Mouse (Mus musculus) heart, embryonic 14.5 days (tissue): ENCODE data around the gene Sall1. TPM values are rescaled to one million over a fixed set of nuclear protein-coding genes. Genes with fewer than 3 reads are reported as not detected.

Experiments used
- ATAC-seq: fragments of 200-750 bp; cut with Nextera tagmentation; 2 replicates; pipeline ENCODE4 v1.8.0; 2017; ENCODE audit warnings: low read depth, moderate TSS enrichment; ENCODE audit not compliant: insufficient number of reproducible peaks, insufficient read depth, low FRiP score
- H3K27ac ChIP-seq, 2 experiments: fragments of 200-500 bp in 1 of 2; fragments of 300-500 bp in 1 of 2; sonication (generic) in 1 of 2; replicated peaks in 1 of 2; 2 replicates each; pipeline ENCODE4 v1.5.1; 2012 to 2014; ENCODE audit warnings: low read depth in 2 of 2, low read length in 2 of 2, control low read depth in 1 of 2, mild to moderate bottlenecking in 1 of 2, mixed read lengths in 1 of 2; ENCODE audit not compliant: control insufficient read depth in 1 of 2, insufficient read depth in 1 of 2
- H3K27me3 ChIP-seq: fragments of 300-500 bp; sonication (generic); 2 replicates; pipeline ENCODE4 v1.6.1; 2014; ENCODE audit warnings: mild to moderate bottlenecking, low read length, control low read depth; ENCODE audit not compliant: control insufficient read depth, insufficient read depth
- H3K36me3 ChIP-seq: fragments of 300-500 bp; sonication (generic); 2 replicates; pipeline ENCODE4 v1.6.1; 2014; ENCODE audit warnings: mild to moderate bottlenecking, control low read depth, low read length, mixed read lengths; ENCODE audit not compliant: control insufficient read depth, insufficient read depth
- H3K4me1 ChIP-seq, 2 experiments: fragments of 200-500 bp in 1 of 2; fragments of 300-500 bp in 1 of 2; sonication (generic) in 1 of 2; 2 replicates each; pipeline ENCODE4 v1.6.1; 2012 to 2014; ENCODE audit warnings: low read length in 2 of 2, control low read depth in 1 of 2, mixed read lengths in 1 of 2; ENCODE audit not compliant: control insufficient read depth in 2 of 2, insufficient read depth in 2 of 2
- H3K4me2 ChIP-seq: fragments of 300-500 bp; sonication (generic); 2 replicates; pipeline ENCODE4 v1.6.1; 2014; ENCODE audit warnings: mild to moderate bottlenecking, low read length
- H3K4me3 ChIP-seq, 2 experiments: fragments of 200-500 bp in 1 of 2; fragments of 300-500 bp in 1 of 2; sonication (generic) in 1 of 2; 2 replicates each; pipeline ENCODE4 v1.5.1; 2012 to 2014; ENCODE audit warnings: low read length in 2 of 2, mild to moderate bottlenecking in 2 of 2, control low read depth in 1 of 2, low read depth in 1 of 2, moderate library complexity in 1 of 2; ENCODE audit not compliant: control insufficient read depth in 1 of 2, insufficient read depth in 1 of 2
- H3K9ac ChIP-seq: fragments of 300-500 bp; sonication (generic); 2 replicates; pipeline ENCODE4 v1.6.1; 2014; ENCODE audit warnings: mild to moderate bottlenecking, low read length
- H3K9me3 ChIP-seq: fragments of 300-500 bp; sonication (generic); 2 replicates; pipeline ENCODE4 v1.6.1; 2016; ENCODE audit warnings: low read length, control low read depth; ENCODE audit not compliant: control insufficient read depth
- WGBS: fragments of 180-500 bp; shearing (Covaris S2); extraction: QIAGEN DNeasy Blood & Tissue Kit; methylation state at CpG from one replicate; pipeline ENCODE4 v1.1.7; 2014; 5-methylcytosine and 5-hydroxymethylcytosine counted together
- polyA plus RNA-seq: library from polyadenylated mRNA; unstranded; fragments of >200 nt; fragmentation: Nextera tagmentation; extraction: Ambion mirVana; gene quantifications from 2 replicates; pipeline ENCODE4 v1.2.1, GENCODE M21; 2014

The Sall1 gene
- polyA plus RNA-seq, 1 experiment from 2014 or later = 4.7 TPM

DNA sequence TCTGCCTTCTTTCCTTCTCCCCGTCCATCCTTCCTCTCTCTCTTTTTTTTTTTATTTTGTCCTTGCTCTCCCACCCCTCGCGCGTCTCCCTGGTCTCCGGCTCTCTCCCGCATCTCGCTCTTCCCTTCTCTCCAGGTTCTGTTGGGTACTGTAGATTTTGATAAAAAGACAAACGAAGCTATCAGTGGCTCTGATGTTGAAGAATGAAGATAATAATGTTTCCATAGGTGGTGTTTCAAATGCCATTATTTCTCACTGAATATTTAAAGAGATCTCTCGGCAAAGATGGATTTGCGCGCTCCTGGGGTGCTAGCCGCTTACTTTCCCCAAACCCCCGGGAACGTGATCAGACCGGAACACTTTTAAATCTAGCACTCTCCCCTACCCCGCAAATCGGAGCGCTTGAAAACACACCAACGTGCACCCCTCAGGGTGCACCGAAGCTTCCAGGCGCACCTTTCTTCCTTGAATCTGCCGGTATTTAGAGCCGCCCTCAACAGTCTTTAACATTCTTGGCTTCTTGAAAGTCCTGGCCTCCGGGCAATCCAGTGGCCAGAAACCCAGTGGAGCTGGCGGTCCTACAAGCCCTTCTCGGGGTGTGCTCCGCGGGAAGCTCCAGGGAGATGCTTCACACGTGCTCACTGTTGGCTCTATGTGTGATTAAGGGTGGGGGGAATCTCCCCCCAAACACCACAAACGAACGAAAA, 702 bp upstream of the Sall1 start:
- H3K27ac ChIP-seq = peak overlapping the region in 1 of 2 experiments; percentile 89; a peak in 1 of 4 replicates
- H3K27me3 ChIP-seq = peaks cover 62% of the 10 kb centered on the region
- ATAC-seq = no peak
- peak overlapping the region; percentile 74 to 93 for H3K4me3 ChIP-seq
- H3K9ac ChIP-seq = peak overlapping the region; percentile 86
- peak overlapping the region; percentile 97 for H3K4me2 ChIP-seq
- WGBS = 1% methylated on average over 31 of the region's 31 CpGs
- no peaks in the 10 kb centered on the region for H3K36me3 ChIP-seq
- no peaks in the 10 kb centered on the region for H3K9me3 ChIP-seq
- peaks cover 6 to 9% of the 10 kb centered on the region in 2 experiments for H3K4me1 ChIP-seq

GRCm38 (mm10) chr8:89043371-89043841, 556 bp downstream of the Sall1 start:
- Histone ChIP-seq H3K27ac (peak overlapping the region; percentile 60 to 89; a peak in 3 of 4 replicates), H3K4me1 (peaks cover 6 to 9% of the 10 kb centered on the region in 2 experiments), H3K9ac (peak overlapping the region; percentile 86), H3K36me3 (no peaks in the 10 kb centered on the region), H3K9me3 (no peaks in the 10 kb centered on the region), H3K4me2 (peak overlapping the region; percentile 97), H3K27me3 (peaks cover 51% of the 10 kb centered on the region), H3K4me3 (peak overlapping the region; percentile 74 to 93)
- WGBS = 0% methylated on average over 27 of the region's 32 CpGs
- ATAC-seq = peak; percentile 75

- WGBS = under 1% methylated on average over 71 of the region's 80 CpGs
- H3K4me3 ChIP-seq = peak overlapping the region; percentile 74 to 93
- H3K9me3 ChIP-seq = no peaks in the 10 kb centered on the region
- peaks cover 6 to 9% of the 10 kb centered on the region in 2 experiments for H3K4me1 ChIP-seq
- H3K9ac ChIP-seq = peak overlapping the region; percentile 86
- peak; percentile 65 for ATAC-seq
- H3K36me3 ChIP-seq = no peaks in the 10 kb centered on the region
- peaks cover 45% of the 10 kb centered on the region for H3K27me3 ChIP-seq
- peak overlapping the region; percentile 60 to 89; a peak in 3 of 4 replicates for H3K27ac ChIP-seq
- peak overlapping the region; percentile 97 for H3K4me2 ChIP-seq
These were observed 1.2 kb downstream of the Sall1 start for GRCm38 (mm10) chr8:89042560-89043370.

DNA sequence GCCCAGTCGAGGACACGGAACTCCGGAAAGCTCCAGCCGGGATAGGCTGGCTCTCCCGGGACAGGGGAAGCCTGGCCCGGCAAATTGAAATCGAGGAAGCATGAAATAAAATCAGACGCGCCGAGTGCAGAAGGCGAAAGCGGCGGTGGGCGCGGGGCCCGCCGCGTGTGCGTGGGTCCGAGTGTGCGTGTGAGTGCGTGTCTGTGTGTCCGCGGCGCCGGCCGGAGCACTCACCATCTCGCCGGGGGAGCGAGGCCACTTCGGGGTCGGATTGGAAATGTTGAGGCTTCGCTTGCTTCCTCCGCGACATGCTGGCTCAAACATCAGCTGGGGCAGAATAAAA, 1.9 kb downstream of the Sall1 start:
- Histone ChIP-seq H3K9ac (peak overlapping the region; percentile 86), H3K4me3 (peak overlapping the region; percentile 74 to 93), H3K27me3 (peaks cover 39% of the 10 kb centered on the region), H3K4me2 (peak overlapping the region; percentile 97), H3K36me3 (no peaks in the 10 kb centered on the region), H3K9me3 (no peaks in the 10 kb centered on the region), H3K4me1 (peaks cover 6 to 12% of the 10 kb centered on the region in 2 experiments), H3K27ac (peak overlapping the region; percentile 89)
- ATAC-seq = no peak
- WGBS = under 1% methylated on average over 35 of the region's 35 CpGs

GRCm38 (mm10) chr8:89041421-89042117, 2.4 kb downstream of the Sall1 start:
- peaks cover 34% of the 10 kb centered on the region for H3K27me3 ChIP-seq
- peak overlapping the region; percentile 89 for H3K27ac ChIP-seq

GRCm38 (mm10) chr8:89040751-89041420, 3.1 kb downstream of the Sall1 start:
- ATAC-seq = no peak
- peak overlapping the region; percentile 89 for H3K27ac ChIP-seq
- H3K27me3 ChIP-seq = peaks cover 29% of the 10 kb centered on the region
- peak overlapping the region; percentile 97 for H3K4me2 ChIP-seq
- peak overlapping the region; percentile 74 to 93 for H3K4me3 ChIP-seq
- H3K36me3 ChIP-seq = no peaks in the 10 kb centered on the region
- peaks cover 2 to 5% of the 10 kb centered on the region in 2 experiments; a peak in 3 of 4 replicates for H3K4me1 ChIP-seq
- no peaks in the 10 kb centered on the region for H3K9me3 ChIP-seq
- WGBS = 4% methylated on average over 40 of the region's 40 CpGs
- peak overlapping the region; percentile 86 for H3K9ac ChIP-seq

More at GRCm38 (mm10) chr8:89041421-89042117, 2.4 kb downstream of the Sall1 start:
- no peaks in the 10 kb centered on the region for H3K9me3 ChIP-seq
- ATAC-seq = no peak
- H3K4me2 ChIP-seq = peak overlapping the region; percentile 97
- peak overlapping the region; percentile 74 to 93 for H3K4me3 ChIP-seq
- under 1% methylated on average over 55 of the region's 55 CpGs for WGBS
- peaks cover 6 to 10% of the 10 kb centered on the region in 2 experiments for H3K4me1 ChIP-seq
- no peaks in the 10 kb centered on the region for H3K36me3 ChIP-seq
- peak overlapping the region; percentile 86 for H3K9ac ChIP-seq
